ENCODE assay signal across 28 mouse cellular contexts in genomic region chr2:43568406-43568805, GRCm38 (mm10). TPM values are rescaled to one million over a fixed set of nuclear protein-coding genes. Genes with fewer than 3 reads are reported as not detected.
"Had no signal": no experiment of that assay in that cellular context is flagged by ENCODE, and none has a peak within 500 bp of the region (broad histone marks: within the 10 kb centered on the region; RNA-seq: fewer than 3 reads in every experiment).

No protein-coding gene starts in this region.

- H3K36me3 ChIP-seq: heart, embryonic 10.5 days; heart, embryonic 12.5 days; hindbrain, embryonic 13.5 days; hindbrain, embryonic 15.5 days; limb, embryonic 13.5 days; limb, embryonic 15.5 days; liver, embryonic 12.5 days had no signal

- ATAC-seq: hindbrain, postnatal 0 days; liver, embryonic 12.5 days had no signal

- H3K9ac ChIP-seq: heart, embryonic 12.5 days; hindbrain, embryonic 13.5 days; hindbrain, embryonic 15.5 days; limb, embryonic 13.5 days; limb, embryonic 15.5 days; liver, embryonic 12.5 days; liver, embryonic 14.5 days had no signal

- H3K27ac ChIP-seq: gastrocnemius, adult 2 months; heart, embryonic 10.5 days; hindbrain, embryonic 13.5 days; hindbrain, embryonic 15.5 days; hindbrain, postnatal 0 days; limb, embryonic 13.5 days; limb, embryonic 15.5 days; liver, embryonic 12.5 days; liver, embryonic 14.5 days had no signal

- H3K9me3 ChIP-seq: heart, embryonic 10.5 days; heart, embryonic 12.5 days; hindbrain, embryonic 13.5 days; hindbrain, embryonic 15.5 days; limb, embryonic 13.5 days; limb, embryonic 15.5 days; liver, embryonic 12.5 days had no signal

- H3K4me1 ChIP-seq: heart, embryonic 10.5 days; heart, embryonic 12.5 days; hindbrain, embryonic 13.5 days; hindbrain, embryonic 15.5 days; limb, embryonic 13.5 days; limb, embryonic 15.5 days; liver, embryonic 12.5 days had no signal

- H3K4me3 ChIP-seq: gastrocnemius, adult 2 months; heart, embryonic 10.5 days; heart, embryonic 12.5 days; hindbrain, embryonic 13.5 days; hindbrain, embryonic 15.5 days; limb, embryonic 13.5 days; limb, embryonic 15.5 days; liver, embryonic 12.5 days had no signal

- H3K4me2 ChIP-seq: heart, embryonic 12.5 days; hindbrain, embryonic 13.5 days; hindbrain, embryonic 15.5 days; limb, embryonic 13.5 days; limb, embryonic 15.5 days; liver, embryonic 12.5 days had no signal

- H3K27me3 ChIP-seq: heart, embryonic 12.5 days; hindbrain, embryonic 13.5 days; hindbrain, embryonic 15.5 days; limb, embryonic 13.5 days; limb, embryonic 15.5 days; liver, embryonic 12.5 days had no signal

- DNase-seq: gastrocnemius, adult 2 months; gastrocnemius, postnatal 10 days; gastrocnemius, postnatal 25 days; heart, adult 18-20 months; heart, postnatal 10 days; heart, postnatal 36 days; kidney, adult 18-20 months; kidney, adult 8-10 months; kidney, postnatal 14 days; kidney, postnatal 36 days; layer of hippocampus, adult 9-11 months; layer of hippocampus, postnatal 36 days; left cerebral cortex, postnatal 4 days had no signal

RNA-seq across cellular contexts. Expression of gene Kynu, which starts 13.3 kb away (rescaled TPM):
- total RNA-seq: gastrocnemius, adult 2 months; gastrocnemius, postnatal 10 days; gastrocnemius, postnatal 25 days; gastrocnemius, postnatal 4 days; granulocyte monocyte progenitor cell, adult 5-6 weeks; heart, postnatal 36 days; hindbrain, postnatal 0 days; layer of hippocampus, adult 18-20 months; layer of hippocampus, postnatal 14 days; layer of hippocampus, postnatal 36 days; left cerebral cortex, adult 18-20 months had no signal
- polyA plus RNA-seq: heart, embryonic 12.5 days; heart, embryonic 14.5 days had no signal
